Mouse (Mus musculus) T-helper 1 cell (primary cell): ENCODE measurements around the gene Arhgef7.

ENCODE experiments used
- in situ Hi-C: fragments of 300-600 bp; cut with MboI, MseI; formaldehyde crosslinking; loops from one replicate; pipeline ENCODE4 v1.15.1; 2025; ENCODE audit warnings: high pct_unique_total_duplicates

Arhgef7 gene

DNA sequence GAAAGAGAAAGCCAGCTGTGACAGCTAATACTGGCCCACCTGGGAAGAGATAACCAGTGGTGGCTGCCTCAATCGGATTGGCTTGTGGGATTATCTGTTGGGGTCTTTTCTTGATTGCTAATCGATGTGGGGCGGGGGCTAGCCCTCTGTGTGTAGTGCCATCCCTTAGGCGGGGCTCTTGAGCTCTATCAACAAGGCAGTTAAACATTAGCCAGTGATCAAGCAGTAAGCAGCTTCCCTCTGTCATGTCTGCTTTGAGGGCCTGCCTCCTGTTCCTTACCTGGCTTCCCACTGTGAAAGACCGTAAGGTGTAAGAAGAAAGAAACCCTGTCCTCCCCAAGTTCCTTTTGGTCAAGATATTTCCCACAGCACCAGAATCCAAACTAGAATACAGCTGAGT is 17.1 kb upstream of the Arhgef7 start:
- in situ Hi-C loops: no loop called here

DNA sequence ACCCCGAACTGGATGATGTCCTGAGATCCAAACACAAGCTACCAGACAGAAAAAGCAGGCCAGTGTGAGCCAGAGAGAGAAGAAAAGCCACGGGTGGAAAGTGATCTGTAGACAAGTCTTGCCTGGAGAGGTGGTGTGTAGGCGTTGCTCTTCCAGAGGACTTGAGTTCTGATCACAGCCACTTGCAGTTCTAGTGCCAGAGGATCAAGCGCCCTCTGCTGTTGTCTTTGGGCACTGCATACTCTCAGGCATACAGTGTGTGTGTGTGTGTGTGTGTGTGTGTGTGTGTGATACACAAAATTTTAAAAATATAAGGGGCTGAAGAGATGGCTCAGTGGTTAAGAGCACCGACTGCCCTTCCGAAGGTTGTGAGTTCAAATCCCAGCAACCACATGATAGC is 15.3 kb upstream of the Arhgef7 start:
- in situ Hi-C loops: no loop called here

DNA sequence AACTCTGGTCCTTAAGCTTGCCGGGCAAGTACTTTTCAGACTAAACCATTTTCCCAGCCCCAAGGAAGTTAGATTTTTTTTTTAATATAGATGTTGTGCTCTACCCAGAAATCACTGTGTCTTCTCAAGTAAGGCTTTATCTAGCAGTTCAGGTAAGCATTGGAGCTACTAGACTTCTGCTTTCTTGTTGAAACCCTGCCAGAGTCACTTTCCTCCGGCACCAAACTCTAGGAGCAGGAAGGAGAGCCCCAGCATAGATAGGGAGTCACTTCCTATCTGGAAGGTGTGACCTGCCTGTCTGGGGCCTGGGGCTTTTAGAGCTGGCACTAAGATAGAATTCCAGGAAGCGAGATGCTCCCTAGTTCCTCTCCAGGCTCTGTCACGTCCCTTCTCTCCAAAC is 10.3 kb upstream of the Arhgef7 start:
- in situ Hi-C loops: no loop called here

DNA sequence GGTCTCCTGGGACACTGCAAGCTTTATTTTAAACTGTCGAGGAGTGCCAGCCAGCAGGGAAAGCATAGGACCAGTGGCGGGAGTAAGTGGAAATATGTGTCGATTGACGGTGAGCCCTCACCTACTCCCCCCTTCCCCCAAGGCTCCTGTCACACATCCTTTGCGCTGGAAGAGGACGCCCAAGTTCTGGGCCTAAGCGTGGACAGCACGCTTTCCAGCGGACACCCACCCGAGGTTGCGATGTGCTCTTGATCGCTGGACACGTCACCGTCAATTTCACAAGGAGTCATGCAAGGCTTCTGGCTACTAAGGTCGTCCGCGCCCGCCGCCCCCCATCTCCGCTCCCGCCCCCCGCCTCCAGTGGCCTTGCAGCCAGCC is 259 bp upstream of the Arhgef7 start:
- in situ Hi-C loops: no loop called here

DNA sequence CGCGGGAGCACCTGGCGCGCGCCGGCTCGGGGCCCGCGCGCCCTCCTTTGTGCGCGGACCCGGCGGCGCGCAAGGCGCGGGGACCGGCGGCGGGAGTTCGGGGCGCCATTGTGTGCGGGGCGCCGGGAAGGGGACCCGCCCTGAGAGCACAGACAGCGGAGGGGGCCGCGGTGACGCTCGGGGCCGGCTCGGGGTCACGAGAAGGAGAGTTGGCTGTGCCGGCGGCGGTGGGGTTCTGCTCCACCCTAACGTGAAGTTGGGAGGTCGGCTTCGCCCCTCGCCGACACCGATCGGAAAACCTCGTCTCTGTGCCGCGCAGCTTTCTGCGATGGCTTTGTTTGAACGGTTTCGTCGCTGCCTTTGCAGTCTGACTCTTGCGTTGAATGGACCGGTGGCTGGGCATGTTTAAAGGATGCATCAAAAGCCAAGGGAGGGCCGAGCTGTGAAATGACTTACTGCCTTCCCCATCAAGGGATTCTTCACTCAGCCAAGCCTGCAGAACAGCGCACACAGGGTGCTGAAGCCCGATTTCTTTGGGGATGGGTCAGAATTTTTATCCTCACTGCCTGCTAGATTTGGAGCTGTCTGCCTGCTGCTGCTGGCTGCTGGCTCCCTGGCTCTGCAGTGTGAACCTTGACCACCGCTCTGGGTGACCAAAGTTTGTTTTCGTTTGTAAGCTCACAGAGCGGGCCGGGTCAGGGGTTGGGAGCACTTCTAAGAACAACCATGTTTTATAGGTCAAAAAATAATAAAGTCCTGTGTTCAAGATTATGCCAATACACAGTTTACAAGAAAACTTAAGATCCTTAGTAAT is 1.2 kb downstream of the Arhgef7 start:
- in situ Hi-C loops: no loop called here

DNA sequence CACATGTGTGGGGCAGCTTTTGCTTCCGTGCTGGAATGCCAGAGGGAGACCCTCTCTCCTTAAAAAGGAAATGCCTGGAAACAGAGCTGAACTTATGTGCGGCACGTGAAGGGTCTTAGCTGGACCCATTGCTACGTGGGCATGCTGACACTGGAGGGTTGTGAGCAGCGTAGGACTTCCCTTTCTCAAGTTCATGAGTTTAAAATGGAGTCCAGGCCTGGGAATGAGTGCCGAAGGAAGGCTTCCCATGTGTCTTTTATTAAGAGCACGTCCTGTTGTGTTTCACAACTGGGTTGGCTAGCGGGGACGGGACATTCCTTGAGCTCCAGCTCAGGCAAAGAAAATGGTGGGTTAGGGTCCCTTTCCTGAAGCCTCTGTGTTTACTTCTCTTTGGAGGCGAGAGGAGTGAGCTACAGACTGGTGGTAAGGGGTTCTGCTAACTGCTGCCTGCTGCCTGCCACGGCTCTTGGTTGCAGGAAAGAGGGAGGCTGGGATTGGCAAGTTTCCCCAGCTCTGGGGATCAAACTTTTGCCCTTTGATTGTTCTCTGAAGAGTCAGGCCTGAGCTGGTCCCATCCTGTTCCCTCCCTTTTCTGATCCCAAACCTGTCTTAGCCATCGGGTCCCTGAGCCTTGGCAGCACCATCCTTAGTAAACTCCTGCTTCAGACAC is 2.9 kb downstream of the Arhgef7 start:
- in situ Hi-C loops: no loop called here

DNA sequence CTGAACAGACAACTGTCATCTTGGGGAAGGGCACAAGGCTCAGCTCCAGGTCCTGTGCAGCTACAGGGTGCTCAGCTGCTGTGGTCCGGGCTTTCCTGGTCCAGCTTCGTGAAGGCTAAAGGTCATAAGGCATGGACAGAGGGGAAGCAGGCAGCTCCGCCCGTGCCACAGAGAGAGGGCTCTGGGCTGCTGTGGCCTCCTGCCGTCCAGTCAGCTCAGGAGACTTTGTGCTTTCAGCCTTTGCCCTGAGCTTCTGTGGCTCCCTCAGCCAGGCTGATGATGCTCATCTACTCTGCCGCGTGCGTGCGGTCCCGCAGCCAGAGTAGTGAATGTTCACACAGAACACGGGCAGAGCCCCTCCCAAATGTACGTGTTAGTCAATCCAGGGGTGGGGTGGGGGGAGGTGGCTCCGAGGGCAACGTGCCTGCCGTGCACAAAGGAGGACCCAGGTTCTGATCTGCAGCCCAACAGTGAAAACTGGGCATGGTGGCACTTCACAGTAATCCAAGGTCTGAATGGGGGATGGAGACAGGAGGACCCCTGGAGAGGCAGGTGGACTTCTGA is 8.2 kb downstream of the Arhgef7 start:
- in situ Hi-C loops: no loop called here

DNA sequence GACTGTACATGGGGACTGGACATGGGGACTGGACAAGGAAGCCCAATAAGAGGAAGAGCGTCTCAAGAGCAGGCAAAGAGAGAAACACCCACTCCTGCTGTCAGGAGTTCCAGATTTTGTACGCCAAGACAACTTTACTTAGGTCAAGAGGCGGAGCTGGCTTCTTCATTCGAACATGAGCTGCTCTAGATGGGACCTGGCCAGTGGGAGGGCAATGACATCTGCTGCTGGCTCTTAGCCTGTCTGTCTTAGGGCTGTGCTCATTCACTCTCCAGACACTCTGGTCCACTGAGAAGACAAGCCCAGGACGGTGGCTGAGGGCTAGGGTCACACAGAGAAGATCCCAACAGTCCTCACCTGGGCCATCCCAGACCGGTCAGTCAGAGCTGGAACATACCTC is 9.6 kb downstream of the Arhgef7 start:
- in situ Hi-C loops: no loop called here

DNA sequence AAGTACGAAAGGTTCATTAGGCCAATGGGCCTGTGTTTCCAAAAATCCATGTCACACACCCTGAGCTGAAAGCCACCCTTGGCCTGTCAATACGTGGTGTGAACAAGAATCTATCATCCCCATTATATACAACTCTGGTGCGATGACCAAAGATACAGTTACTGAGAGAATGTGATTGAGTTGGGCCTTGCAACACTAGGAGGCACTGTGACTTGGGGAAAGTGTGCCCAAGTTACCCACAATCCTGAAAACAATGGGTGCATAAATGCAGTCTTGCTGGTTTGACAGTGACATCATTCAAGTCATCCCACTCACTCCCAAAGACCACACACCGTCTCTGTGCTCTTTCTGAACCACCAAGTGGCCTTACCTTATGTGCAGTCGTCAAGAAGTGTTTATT is 11.6 kb downstream of the Arhgef7 start:
- in situ Hi-C loops: no loop called here

DNA sequence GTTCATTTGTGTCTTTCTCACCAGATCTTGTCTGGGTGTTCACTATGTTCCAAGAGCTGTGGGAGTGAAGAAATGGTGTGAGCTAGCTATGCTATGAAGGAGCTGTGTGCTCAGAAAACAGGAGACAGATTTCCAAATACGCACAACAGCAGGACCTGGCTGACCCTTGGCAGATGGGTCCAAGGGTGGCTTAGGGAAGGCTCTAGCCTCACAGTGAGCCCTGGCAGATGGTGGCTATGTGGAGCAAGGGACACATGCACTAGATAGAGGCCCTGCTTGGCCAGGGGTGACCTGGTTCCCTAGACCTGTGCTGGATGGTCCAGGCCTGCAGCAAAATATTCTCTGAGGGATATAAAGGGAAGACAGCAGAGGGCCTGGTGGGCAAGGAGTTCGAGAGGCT is 13.3 kb downstream of the Arhgef7 start:
- in situ Hi-C loops: no loop called here

DNA sequence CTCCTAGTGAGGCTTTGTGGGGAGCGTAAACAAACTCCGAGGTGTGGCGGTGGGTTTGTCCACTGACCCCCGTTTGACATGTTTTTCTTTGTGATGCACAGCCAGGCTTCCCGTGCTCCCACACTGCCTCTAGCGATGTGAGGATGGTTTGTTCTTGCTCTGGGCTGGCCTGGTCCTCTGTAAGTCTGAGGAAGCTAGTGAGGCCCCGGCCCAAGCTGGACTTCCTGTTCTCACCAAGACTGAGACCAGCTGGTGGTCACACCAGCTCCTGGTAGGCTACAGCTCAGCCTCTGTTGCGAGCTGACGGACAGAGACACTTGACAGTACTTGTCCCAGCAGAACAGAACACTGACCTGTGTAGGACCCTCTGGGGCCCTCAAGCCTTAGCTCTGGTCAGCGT is 16.1 kb downstream of the Arhgef7 start:
- in situ Hi-C loops: no loop called here

DNA sequence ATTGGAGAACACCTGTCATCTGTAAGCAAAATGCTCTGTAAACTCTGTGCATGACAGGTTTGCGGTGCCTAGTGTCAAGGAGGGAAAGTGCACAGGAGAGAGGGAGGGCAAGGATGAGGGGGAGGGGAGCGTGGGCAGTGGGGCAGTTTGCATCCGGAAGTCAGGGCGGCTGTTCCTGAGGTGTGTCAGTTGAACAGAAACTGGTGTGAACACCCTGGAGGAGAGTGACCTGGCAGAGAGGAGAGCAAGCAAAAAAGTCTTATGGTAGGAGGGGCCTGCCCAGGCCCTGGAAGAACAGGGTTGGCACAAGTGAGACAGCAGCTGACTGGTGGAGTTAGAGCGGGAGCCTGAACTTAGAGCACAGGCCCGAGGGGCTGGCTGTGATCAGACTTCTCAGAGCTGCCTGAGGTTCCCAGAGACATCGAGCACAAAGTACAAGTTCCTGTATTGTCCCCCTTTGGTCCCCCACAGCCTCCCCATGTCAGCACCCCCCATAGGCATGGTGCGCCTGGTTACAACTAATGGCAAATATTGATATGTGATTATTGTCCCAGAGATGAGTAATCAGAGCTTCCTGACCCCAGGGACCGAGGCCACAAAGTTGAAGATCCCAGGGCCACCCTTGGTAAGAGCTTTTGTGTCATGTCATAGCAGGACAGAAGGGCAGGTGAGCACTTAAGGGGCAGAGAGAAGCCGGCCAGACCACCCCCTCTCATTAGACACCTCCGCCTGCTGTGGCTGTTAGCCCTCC is 19.5 kb downstream of the Arhgef7 start:
- in situ Hi-C loops: no loop called here

DNA sequence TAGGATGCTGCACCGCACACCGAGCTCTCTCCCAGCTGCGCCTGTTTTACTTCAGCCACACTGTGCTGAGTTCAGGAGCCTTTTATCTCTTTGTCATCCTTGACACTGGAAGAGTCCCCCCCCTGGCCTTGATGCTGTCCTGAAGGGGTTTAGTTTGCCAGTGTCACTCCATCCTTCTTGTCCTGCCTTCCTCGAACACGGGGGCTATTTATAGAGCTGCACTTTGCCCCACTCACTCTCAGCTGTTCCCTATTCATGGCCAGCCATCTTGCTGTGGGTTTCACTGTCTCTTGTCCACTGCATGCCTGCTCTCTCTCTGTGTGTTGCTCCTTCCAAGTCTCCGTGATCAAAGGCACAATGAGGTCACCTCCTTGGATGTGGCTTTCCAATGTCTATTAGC is 22.0 kb downstream of the Arhgef7 start:
- in situ Hi-C loops: no loop called here

DNA sequence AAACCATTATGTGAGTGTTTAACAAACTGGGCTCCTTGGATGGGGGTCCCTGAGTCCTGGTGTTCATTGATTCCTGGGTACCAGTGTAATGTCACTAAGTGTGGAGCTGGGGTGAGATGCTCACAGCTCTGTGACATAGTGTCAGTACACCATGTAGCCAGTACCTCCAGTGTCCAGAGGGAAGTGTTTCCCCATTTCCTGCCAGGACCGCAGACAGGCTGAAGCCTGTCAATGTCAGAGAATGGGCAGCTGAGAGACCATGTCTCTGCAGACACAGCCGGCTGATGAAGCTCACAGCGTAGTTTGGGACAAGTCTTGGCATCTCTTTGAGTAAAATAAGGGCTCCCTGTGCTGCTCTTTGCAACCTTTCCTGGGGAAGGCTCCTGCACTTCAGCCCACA is 24.8 kb downstream of the Arhgef7 start:
- in situ Hi-C loops: no loop called here

DNA sequence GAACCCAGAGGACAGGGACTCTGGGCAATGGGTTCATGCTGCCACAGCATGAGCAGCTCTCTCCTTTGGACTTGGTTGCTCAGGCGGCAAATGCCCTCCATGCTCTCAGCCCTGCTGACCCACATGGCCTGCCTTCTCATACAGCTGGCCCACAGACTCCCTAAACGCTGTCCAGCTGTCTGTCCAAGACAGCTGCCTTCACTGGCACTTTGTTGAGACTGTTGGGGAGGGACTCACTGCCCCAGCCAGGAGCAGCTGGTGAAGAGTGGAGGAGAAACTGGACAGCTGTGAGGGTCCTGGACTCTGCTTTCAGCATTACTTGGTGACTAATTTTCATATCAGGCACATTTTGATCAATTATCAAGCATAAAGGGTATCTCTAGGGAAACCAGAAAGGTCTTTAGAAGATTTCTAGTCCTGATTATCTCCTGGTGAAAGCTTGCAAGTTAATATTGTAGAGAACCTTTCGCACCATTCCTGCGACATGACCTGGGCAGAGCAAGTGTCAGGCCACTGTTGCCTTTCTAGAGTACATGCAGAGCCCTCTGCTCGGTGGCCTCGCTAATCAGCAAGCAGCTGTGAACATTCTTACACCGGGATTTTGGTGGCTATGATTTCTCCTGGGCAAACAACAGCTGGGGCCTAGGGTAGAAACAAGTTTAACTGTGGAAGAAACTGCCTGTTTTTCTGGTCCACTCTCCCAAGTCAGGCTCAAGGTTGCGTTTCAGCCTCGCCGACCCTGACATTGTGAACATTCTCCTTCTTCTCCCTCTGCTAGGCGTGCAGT is 25.8 kb downstream of the Arhgef7 start:
- in situ Hi-C loops: no loop called here

DNA sequence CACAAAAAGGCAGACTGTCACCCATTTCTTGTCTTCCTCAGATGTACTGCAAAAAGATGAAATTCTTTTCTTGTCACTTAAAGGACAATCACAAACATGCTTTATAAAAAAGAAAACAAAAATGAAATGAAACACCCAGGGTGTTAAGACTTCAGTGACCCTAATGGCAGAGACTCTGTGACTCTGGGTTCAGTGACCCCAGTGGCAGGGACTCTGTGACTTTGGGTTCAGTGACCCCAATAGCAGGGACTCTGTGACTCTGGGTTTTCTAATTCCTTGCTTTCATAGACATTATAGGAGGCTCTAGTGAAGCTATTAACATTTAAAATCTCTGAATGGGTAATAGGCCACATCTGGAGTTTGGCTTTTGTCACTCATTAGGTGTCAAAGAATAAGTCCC is 27.2 kb downstream of the Arhgef7 start:
- in situ Hi-C loops: no loop called here

DNA sequence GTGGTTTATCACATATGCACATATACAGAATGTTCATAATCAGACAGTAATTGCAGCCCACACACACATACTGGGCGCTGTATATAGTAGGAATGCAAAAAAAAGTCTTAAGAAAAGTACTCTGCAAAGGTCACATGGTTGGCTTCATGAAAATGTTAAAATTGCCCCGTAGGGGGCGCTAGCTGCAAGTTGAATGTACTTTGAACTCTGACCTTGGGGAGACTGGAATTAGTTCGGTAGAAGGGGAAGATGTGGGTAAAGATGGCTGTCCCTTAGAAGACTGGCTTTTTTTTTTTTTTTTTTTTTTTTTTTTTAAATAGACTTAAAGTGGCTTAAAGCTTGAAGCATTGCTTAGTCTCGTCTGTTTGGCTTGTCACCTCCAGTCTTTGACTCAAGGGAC is 28.4 kb downstream of the Arhgef7 start:
- in situ Hi-C loops: no loop called here

DNA sequence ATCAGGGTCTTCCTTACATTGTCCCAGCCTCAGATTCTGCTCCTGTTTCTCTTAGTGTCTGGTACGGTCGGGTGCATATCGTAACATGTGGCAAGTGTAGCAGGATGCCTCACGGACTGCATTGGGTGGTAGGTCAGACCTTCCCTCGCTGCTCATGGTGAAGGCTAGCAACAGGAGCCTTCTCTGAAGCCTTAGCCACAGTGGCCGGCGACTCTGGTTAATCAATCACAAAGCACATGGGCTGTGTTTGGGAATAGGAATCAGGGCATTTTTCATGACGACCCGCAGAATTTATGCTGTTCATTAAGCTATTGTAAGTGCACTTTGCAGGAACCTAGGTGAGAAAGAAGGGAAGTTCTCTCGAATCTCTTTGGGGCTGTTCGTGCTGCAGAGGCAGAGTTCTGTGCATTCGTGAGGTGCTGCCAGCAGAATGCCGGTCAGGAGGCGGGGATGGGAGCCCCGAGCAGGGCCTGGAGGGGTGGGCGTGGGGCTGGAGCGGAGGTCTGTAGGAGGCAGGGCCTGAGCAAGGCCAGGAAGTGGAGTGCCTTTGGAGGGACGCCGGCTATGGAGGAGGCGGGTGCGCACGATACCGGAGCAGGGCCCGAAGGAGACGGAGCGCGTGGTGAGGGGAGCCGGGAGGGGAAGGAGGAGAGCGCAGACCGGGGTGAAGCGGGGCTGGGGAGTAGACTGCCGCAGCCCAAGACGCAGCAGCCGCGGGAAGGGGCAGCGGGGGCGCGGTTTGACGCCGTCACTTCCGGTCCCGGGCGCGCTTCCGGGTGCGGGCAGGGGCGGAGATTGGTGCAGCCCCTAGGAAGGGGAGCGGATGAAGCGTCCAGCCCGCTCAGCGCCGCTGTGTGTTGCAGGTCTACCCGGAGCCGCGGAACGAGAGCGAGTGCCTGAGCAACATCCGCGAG is 30.3 kb downstream of the Arhgef7 start:
- in situ Hi-C loops: no loop called here

DNA sequence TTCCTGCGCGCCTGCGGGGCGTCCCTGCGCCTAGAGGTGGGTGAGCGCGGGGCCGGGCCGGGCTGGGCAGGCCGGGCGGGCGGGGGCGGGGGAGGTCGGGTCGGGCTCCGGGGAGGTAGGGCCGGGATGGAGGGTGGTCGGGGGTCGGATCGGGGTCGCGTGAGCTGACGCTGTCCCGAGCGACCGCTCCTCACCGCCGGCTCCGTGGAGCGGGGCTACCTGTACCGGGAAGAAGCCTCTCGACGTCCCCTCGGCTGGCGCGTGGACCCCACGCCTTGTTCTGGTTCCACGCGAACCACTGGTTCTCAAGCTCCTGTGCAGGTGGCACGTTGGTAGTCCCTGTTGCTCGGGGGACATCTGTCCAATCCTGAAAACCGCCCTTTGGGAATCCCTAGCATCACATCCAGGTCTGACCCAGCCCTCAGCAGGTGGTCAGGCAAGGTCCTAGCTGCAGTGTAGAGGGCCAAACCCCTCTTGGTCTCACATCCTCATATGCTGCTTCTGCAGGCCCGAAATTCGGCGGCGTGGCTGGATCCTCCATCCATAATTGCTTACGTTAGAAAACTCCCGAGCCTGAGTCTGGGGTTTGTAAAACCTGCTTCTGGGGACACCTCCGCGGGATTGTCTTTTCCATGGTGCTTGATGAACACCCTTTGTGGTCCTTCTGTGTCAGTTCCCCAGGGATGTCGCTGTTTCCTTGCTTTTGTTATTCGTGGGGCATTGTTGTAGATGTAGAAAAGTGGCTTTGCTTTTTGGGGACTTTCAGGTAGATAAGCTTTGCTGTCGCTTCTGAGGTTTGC is 31.2 kb downstream of the Arhgef7 start:
- in situ Hi-C loops: no loop called here

DNA sequence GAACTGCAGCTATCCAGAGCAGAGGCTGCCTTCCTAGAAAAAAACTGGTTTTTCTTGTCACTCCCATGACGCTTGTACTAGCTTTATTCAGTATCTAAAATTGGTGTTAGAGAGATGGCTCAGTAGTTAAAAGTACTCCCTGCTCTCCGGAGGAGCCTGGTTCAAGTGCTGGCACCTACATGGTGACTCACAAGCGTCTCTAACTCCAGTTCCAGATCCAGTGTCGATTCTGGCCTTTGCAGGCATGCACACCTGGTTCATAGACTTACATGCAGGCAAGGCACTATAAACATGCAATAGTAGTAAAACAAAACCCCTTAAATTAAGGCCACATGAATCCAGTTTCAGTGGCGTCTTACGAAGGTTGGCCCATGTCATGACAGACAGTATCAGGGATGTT is 34.0 kb downstream of the Arhgef7 start:
- in situ Hi-C loops: no loop called here
